Mouse (Mus musculus) neural tube, embryonic 12.5 days (tissue): ENCODE measurements at regions not wholly inside any gene's neighbourhood (a gene's known extent, or its start where the extent isn't known, plus 50 kb on each side); places are given as distances from the start of the nearest gene placed in this dataset.

ENCODE experiments used
- ATAC-seq: fragments of 200-750 bp; cut with Nextera tagmentation; 2 replicates; pipeline ENCODE4 v1.8.0; 2017; ENCODE audit warnings: low read depth, mild to moderate bottlenecking, moderate TSS enrichment, moderate library complexity; ENCODE audit not compliant: low FRiP score
- H3K27ac ChIP-seq: fragments of 300-500 bp; sonication (generic); 2 replicates; pipeline ENCODE4 v1.5.1; 2016
- H3K27me3 ChIP-seq: fragments of 300-500 bp; sonication (generic); replicated peaks from 2 replicates; pipeline ENCODE4 v1.6.1; 2016; ENCODE audit warnings: mild to moderate bottlenecking
- H3K36me3 ChIP-seq: fragments of 300-500 bp; sonication (generic); 2 replicates; pipeline ENCODE4 v1.6.1; 2016; ENCODE audit warnings: mild to moderate bottlenecking
- H3K4me1 ChIP-seq: fragments of 300-500 bp; sonication (generic); 2 replicates; pipeline ENCODE4 v1.6.1; 2016
- H3K4me2 ChIP-seq: fragments of 300-500 bp; sonication (generic); replicated peaks from 2 replicates; pipeline ENCODE4 v1.6.1; 2016; ENCODE audit warnings: mild to moderate bottlenecking
- H3K4me3 ChIP-seq: fragments of 300-500 bp; sonication (generic); 2 replicates; pipeline ENCODE4 v1.5.1; 2016
- H3K9ac ChIP-seq: fragments of 300-500 bp; sonication (generic); 2 replicates; pipeline ENCODE4 v1.6.1; 2016; ENCODE audit warnings: mild to moderate bottlenecking
- H3K9me3 ChIP-seq: fragments of 300-500 bp; sonication (generic); 2 replicates; pipeline ENCODE4 v1.6.1; 2016; ENCODE audit warnings: mild to moderate bottlenecking
- WGBS: fragments of 180-500 bp; shearing (Covaris S2); methylation state at CpG from one replicate; pipeline ENCODE4 v1.1.7; 2016; 5-methylcytosine and 5-hydroxymethylcytosine counted together

DNA sequence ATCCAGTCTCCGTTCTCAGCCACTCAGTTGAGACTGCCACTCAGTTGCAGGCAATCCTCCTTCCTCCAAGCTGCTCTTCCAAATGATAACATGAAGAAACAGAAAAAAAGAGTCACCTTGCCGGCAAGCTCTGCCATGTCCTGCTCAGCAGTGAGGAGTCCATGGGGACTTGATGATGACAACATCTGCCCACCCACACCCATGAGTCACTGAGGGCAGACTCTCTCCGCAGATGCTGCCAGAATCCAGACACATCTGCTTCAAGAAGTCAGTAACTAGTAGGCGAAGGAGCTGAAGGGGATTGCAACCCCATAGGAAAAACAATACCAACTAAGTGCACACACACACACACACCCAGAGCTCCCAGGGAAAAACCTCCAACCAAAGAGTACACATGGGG is 263.9 kb upstream of the Nr4a3 start:
- Histone ChIP-seq H3K4me3 (no peak overlapping the region), H3K27ac (no peak overlapping the region), H3K4me2 (no peak overlapping the region), H3K9ac (no peak overlapping the region), H3K9me3 (no peaks in the 10 kb centered on the region), H3K4me1 (no peaks in the 10 kb centered on the region), H3K36me3 (no peaks in the 10 kb centered on the region), H3K27me3 (no peaks in the 10 kb centered on the region)
- WGBS, result 89% methylated on average over 4 of the region's 4 CpGs
- ATAC-seq, result no peak

DNA sequence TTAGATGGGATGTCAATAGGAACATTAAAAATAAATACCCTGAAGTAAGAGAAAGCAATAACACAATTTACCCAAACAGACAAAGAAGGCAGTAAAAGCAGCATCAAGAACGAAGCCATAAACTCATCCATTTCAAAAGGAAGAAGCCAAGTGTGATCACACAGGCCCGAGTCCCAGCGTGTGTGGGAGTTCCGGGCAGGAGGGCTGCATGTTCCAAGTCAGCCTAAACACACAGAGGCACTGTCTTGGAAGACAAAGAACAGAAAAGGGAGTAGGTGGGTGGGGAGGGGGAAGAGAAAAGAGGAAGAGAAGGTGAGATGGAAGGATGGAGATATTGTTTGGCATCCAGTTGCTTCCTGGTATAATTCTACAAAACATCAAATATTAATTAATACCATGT is 248.0 kb upstream of the Nr4a3 start:
- 29% methylated on average over 4 of the region's 4 CpGs for WGBS
- H3K4me3 ChIP-seq, result no peak overlapping the region
- no peaks in the 10 kb centered on the region for H3K4me1 ChIP-seq

DNA sequence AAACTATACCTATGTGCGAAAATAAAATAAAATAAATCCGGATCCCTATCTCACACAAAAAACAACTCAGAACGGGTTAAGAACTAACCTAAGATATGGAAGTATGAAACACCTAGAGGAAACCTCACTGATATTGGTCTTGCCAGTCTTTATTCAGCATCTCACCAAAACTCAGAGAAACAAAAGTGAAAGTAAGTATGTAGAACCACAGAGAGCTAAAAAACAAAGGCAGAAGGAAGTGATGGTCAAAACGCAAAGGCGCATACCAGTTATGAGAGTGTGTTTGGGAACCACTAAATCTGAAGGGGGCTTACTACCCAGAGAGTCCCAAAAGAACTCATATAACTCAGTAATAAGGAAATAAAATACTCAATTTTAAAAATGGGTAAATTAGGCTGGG is 245.8 kb upstream of the Nr4a3 start:
- no peaks in the 10 kb centered on the region for H3K27me3 ChIP-seq
- no peak overlapping the region for H3K27ac ChIP-seq
- no peak overlapping the region for H3K4me3 ChIP-seq
- WGBS, result 94% methylated on average over 5 of the region's 5 CpGs
- no peaks in the 10 kb centered on the region for H3K36me3 ChIP-seq
- H3K9ac ChIP-seq, result no peak overlapping the region
- no peak overlapping the region for H3K4me2 ChIP-seq
- no peaks in the 10 kb centered on the region for H3K9me3 ChIP-seq
- no peaks in the 10 kb centered on the region for H3K4me1 ChIP-seq
- no peak for ATAC-seq

More for the DNA sequence above, 248.0 kb upstream of the Nr4a3 start:
- no peak for ATAC-seq
- H3K9me3 ChIP-seq, result no peaks in the 10 kb centered on the region
- no peak overlapping the region for H3K27ac ChIP-seq
- H3K27me3 ChIP-seq, result no peaks in the 10 kb centered on the region
- H3K4me2 ChIP-seq, result no peak overlapping the region
- no peak overlapping the region for H3K9ac ChIP-seq
- no peaks in the 10 kb centered on the region for H3K36me3 ChIP-seq

DNA sequence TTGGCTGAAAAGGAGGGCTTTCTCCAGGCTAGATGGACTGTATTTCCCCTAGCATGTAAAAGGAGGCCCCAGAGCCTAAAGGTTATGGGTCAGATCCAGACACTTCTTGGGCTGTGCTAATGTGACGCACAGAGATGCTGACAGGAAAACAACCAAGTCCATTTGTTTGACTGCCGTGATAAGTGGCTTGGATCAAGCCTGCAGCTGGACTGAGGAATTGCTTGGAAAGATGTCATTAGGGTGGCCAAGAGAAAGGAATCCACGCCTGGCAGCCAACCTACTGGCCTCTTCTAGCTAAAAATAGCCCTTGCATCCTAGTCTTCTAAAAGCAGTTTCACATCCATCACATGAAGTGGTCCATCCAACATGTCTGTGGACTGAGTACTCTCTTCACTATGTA is 241.8 kb upstream of the Nr4a3 start:
- no peaks in the 10 kb centered on the region for H3K4me1 ChIP-seq
- no peaks in the 10 kb centered on the region for H3K27me3 ChIP-seq
- H3K9me3 ChIP-seq, result no peaks in the 10 kb centered on the region
- no peak overlapping the region for H3K9ac ChIP-seq
- WGBS, result 83% methylated on average over 3 of the region's 3 CpGs
- no peaks in the 10 kb centered on the region for H3K36me3 ChIP-seq
- no peak for ATAC-seq
- no peak overlapping the region for H3K4me2 ChIP-seq
- H3K4me3 ChIP-seq, result no peak overlapping the region
- H3K27ac ChIP-seq, result no peak overlapping the region

DNA sequence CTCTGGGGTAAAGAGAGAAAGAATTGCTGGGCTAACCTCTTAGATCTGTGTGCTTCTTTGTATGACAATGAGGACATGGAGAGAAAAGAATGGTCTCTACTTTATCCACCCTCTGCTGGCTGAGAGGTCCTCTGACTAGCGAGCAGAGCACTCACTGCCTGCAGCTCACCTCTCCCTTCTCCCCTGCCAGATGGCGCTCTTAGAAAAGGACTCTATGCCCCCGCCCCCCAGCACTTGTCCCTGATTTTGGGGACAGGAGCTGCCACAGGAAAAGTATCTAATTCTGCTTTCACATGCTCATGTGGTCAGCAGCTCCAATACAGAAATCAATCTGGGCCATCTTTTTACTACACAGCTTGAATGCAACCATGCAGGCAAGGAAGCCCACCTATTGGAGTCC is 237.1 kb upstream of the Nr4a3 start:
- no peaks in the 10 kb centered on the region for H3K9me3 ChIP-seq
- H3K9ac ChIP-seq, result no peak overlapping the region
- H3K36me3 ChIP-seq, result no peaks in the 10 kb centered on the region
- no peaks in the 10 kb centered on the region for H3K4me1 ChIP-seq
- 9% methylated on average over 3 of the region's 3 CpGs for WGBS
- no peak for ATAC-seq
- H3K27ac ChIP-seq, result no peak overlapping the region
- H3K4me3 ChIP-seq, result no peak overlapping the region
- no peaks in the 10 kb centered on the region for H3K27me3 ChIP-seq
- H3K4me2 ChIP-seq, result no peak overlapping the region

DNA sequence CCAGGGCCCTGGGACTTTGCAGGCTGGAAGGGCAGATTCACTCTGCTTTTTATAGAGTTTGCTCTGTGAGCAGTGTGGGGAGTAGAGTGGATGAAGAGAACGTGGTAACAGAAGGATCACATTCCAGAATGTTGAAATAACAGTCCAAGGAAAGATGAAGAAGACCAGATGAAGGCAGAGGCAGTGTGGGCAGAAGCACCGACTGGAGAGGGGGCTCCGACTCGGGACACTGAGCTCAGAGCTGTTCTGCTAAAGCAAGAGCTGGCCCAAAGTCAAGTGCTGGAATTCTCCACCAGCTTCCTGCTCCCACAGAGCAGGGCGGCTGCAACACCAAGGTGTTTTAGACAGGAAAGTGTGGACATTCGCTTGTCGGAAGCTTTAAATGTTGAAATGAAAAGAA is 230.9 kb upstream of the Nr4a3 start:
- Histone ChIP-seq H3K4me2 (no peak overlapping the region), H3K4me1 (no peaks in the 10 kb centered on the region), H3K9ac (no peak overlapping the region), H3K27ac (no peak overlapping the region), H3K36me3 (no peaks in the 10 kb centered on the region), H3K4me3 (no peak overlapping the region), H3K9me3 (no peaks in the 10 kb centered on the region), H3K27me3 (no peaks in the 10 kb centered on the region)
- no peak for ATAC-seq
- 82% methylated on average over 7 of the region's 7 CpGs for WGBS

DNA sequence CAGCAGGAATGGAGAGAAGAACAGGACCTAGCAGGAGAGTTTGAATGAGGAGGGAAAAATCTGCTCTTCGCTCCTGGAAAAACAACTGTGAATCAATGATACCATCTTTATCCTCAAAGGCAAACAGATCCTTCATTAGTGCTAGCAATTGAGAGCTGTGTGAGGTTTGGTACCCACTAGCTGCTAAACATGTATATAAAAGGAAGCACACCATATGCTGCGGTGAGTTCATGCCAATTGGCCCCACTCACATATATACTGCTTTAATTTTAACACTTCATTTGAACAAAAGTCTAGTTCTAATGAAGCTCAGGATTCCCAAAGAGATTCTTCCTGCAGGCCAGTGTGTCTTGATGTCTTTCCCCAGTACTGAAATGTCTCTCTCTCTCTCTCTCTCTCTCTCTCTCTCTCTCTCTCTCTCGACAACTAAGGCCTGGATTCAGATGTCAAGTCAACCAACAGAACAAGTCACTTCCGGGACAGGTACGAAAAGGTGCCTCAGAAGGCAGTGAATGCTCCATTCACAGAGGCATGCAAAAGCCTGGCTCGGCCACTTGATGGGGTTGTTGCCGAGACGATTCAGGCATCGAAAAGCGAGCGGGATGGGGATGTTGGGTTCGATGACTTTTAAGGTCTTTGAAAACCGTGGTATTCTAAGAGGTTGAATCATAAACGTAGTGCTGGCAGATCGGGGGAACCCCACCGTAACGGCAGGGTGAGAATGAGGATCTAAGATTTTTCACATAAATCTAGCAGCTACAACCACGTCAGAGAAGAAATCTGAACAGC is 226.4 kb upstream of the Nr4a3 start:
- Histone ChIP-seq H3K4me1 (no peaks in the 10 kb centered on the region), H3K36me3 (no peaks in the 10 kb centered on the region), H3K9ac (no peak overlapping the region), H3K4me3 (no peak overlapping the region), H3K9me3 (no peaks in the 10 kb centered on the region), H3K4me2 (no peak overlapping the region), H3K27me3 (no peaks in the 10 kb centered on the region), H3K27ac (no peak overlapping the region)
- WGBS, result 93% methylated on average over 18 of the region's 18 CpGs
- no peak for ATAC-seq

DNA sequence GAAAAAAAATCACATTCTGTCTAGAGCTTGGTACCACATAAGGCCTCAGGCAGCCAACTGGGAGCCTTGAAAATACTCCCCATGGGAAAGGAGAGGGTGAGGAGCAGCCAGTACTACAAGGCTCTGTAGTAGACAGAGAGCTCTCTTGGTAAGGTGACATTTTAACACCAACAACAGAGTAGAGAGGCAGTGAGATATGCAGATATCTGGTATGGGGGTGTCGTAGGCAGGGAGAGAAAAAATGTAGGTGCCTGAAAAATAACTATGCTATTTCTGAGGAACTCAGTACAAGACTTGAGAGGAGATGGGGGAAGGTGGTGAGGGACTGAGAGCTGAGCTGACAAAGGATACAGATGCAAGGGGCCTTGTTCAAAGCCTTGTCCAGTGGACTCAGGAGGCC is 224.4 kb upstream of the Nr4a3 start:
- ATAC-seq, result no peak
- 88% methylated on average over 1 of the region's 1 CpGs for WGBS
- Histone ChIP-seq H3K4me2 (no peak overlapping the region), H3K9me3 (no peaks in the 10 kb centered on the region), H3K36me3 (no peaks in the 10 kb centered on the region), H3K27ac (no peak overlapping the region), H3K9ac (no peak overlapping the region), H3K27me3 (no peaks in the 10 kb centered on the region), H3K4me1 (no peaks in the 10 kb centered on the region), H3K4me3 (no peak overlapping the region)

DNA sequence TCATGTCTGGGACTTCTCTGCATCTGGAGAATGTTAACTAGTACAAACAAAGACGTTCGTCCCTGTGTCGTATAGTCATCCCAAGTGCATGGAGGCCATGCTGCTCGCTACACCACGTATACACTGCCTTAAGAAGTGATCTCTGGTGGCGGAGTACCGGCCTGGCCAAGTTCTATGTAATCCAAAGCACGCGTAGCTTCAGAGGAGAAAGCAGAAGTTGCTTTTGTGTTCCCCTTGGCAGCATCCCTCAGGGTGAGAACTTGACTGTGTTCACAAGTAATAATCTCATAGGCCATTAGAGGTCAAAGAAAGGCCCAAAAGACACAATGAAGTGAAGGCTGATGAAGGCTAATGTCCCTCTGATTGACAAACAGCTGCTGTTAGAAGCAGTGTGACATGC is 221.7 kb upstream of the Nr4a3 start:
- H3K9ac ChIP-seq, result no peak overlapping the region
- H3K27me3 ChIP-seq, result no peaks in the 10 kb centered on the region
- no peak overlapping the region for H3K4me3 ChIP-seq
- no peaks in the 10 kb centered on the region for H3K4me1 ChIP-seq
- H3K36me3 ChIP-seq, result no peaks in the 10 kb centered on the region
- ATAC-seq, result no peak
- no peak overlapping the region for H3K27ac ChIP-seq
- WGBS, result 87% methylated on average over 9 of the region's 9 CpGs
- H3K4me2 ChIP-seq, result no peak overlapping the region
- no peaks in the 10 kb centered on the region for H3K9me3 ChIP-seq

DNA sequence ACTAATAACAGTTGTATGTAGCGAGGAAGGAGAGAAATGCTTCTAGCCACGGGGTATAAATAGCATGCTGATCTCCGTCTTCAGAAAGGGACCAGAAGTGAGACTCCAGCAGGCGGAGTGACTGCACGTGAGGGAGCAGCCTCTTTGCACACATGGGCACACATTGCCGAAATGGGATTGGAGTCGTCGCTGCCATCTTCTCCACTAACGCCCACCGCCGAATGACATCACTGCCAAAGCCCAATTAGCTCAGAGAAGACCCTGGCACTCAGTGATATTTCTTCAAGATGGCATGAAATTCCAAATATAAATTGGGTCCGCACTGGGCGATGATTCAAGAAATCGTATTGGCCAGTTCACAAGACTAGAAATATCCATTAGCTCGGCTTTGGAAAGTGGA is 220.9 kb upstream of the Nr4a3 start:
- no peak overlapping the region for H3K4me3 ChIP-seq
- H3K4me1 ChIP-seq, result no peaks in the 10 kb centered on the region
- WGBS, result 93% methylated on average over 15 of the region's 15 CpGs
- H3K27me3 ChIP-seq, result no peaks in the 10 kb centered on the region
- no peak for ATAC-seq
- H3K4me2 ChIP-seq, result no peak overlapping the region
- H3K9ac ChIP-seq, result no peak overlapping the region
- H3K36me3 ChIP-seq, result no peaks in the 10 kb centered on the region
- no peak overlapping the region for H3K27ac ChIP-seq
- no peaks in the 10 kb centered on the region for H3K9me3 ChIP-seq

DNA sequence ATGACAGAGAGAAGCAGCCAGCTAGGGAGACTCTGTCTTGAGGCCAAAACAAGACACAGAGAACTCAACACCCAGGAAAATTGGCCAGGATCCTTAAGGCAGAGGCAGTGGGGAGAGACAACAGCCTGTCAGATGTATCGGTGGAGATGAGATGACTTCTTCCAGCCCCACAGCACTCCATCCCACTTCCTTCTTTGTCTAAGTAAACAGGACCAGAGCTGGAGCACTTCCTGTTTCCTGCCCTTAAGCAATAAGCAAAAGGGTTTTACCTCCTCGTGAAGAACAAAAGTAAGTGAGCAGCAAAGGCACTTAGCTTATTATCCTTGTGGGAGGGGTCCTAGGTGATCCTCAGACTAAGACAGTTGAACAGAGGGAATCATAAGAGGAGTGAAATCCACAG is 212.0 kb upstream of the Nr4a3 start:
- Histone ChIP-seq H3K36me3 (no peaks in the 10 kb centered on the region), H3K4me1 (no peaks in the 10 kb centered on the region), H3K4me3 (no peak overlapping the region), H3K9ac (no peak overlapping the region), H3K27me3 (no peaks in the 10 kb centered on the region), H3K27ac (no peak overlapping the region), H3K9me3 (no peaks in the 10 kb centered on the region), H3K4me2 (no peak overlapping the region)
- ATAC-seq, result no peak
- 71% methylated on average over 2 of the region's 2 CpGs for WGBS

DNA sequence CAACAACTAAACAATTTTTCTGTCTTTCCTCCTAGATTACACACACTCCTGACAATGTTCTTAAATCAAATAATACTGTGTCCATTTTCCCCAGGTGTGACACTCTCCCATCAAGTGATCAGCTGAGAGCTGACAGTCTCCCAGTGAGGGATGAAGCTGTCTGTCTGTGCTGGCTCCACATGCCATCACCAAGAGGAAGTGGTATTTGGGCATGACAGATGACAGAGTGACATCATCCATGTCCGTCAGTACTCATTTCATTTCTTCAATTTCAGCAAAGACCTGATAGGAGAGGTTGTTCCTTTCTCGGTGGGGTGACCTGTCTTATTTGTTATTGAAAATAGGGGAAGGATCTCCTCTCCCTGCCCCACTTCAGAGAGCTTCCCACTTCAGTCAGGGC is 206.5 kb upstream of the Nr4a3 start:
- no peaks in the 10 kb centered on the region for H3K27me3 ChIP-seq
- no peak for ATAC-seq
- H3K4me2 ChIP-seq, result no peak overlapping the region
- H3K4me3 ChIP-seq, result no peak overlapping the region
- 78% methylated on average over 2 of the region's 2 CpGs for whole genome bisulfite sequencing
- H3K4me1 ChIP-seq, result no peaks in the 10 kb centered on the region
- H3K36me3 ChIP-seq, result no peaks in the 10 kb centered on the region
- H3K9me3 ChIP-seq, result no peaks in the 10 kb centered on the region
- no peak overlapping the region for H3K9ac ChIP-seq
- H3K27ac ChIP-seq, result no peak overlapping the region

DNA sequence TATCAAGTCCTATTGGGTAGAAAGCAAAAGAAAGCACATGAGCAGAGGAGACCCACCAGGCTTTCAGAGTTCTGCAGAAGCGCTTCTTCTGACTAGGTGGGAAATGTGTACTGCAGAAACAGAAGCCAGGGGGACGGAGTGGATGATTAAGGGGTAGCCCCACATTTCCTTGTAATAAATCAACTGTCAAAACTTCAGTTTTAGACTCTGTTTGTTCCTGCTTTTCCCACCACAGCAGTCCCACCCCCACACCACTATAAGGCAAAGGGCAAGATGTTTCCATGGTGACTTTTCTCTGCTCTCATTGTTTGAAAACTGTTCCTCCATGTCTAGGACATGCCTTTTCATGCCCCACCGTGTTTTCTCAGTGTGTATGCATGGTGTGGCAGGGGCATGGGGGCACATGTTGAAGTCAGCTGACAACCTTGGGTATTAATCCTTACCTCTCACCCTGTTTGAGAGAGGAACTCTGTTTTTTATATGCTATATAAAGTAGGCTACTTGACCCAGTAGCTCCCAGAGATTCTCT is 202.8 kb upstream of the Nr4a3 start:
- Histone ChIP-seq H3K4me3 (no peak overlapping the region), H3K4me1 (peaks cover 4% of the 10 kb centered on the region; the same call in 1 of the 2 replicates), H3K27me3 (no peaks in the 10 kb centered on the region), H3K4me2 (no peak overlapping the region), H3K36me3 (no peaks in the 10 kb centered on the region), H3K9me3 (no peaks in the 10 kb centered on the region), H3K27ac (no peak overlapping the region), H3K9ac (no peak overlapping the region)
- ATAC-seq, result no peak
- 52% methylated on average over 3 of the region's 3 CpGs for WGBS
